In genomic region chr8:9398606-9399263, GRCm38 (mm10) we compare ENCODE assay signal across 22 mouse cellular contexts.
A peak's percentile ranks its signal among the peaks of the same experiment; 100 is the strongest.
DNase-seq lines count a peak whose midpoint lies in the region; ATAC-seq and TF ChIP-seq lines count a peak whose summit lies in the region.
"Had no signal": no experiment of that assay in that cellular context is flagged by ENCODE, and none has a peak within 500 bp of the region (broad histone marks: within the 10 kb centered on the region; RNA-seq: fewer than 3 reads in every experiment).

No protein-coding gene starts in this region.

- TF ChIP-seq CTCF in left cerebral cortex, adult 2 months (IDR thresholded peaks at IDR 0.05): no peak
- no peak for TF ChIP-seq CTCF in cortical plate, adult 2 months (IDR thresholded peaks at IDR 0.05; ENCODE audit: extremely low read depth, insufficient read depth, low read length)
- TF ChIP-seq CTCF in lung, postnatal 0 days (IDR thresholded peaks at IDR 0.05): no peak

- TF ChIP-seq POLR2A in cortical plate, adult 2 months (IDR thresholded peaks at IDR 0.05; ENCODE audit: extremely low read depth, insufficient read depth, low read length): no peak

- ATAC-seq in frontal cortex, adult (ENCODE audit: low TSS enrichment): peak; percentile 82
- ATAC-seq in lung, postnatal 0 days: no peak
- no peak for ATAC-seq in megakaryocyte-erythroid progenitor cell, adult 5-6 weeks (replicated peaks; ENCODE audit: low FRiP score, low TSS enrichment, poor library complexity, severe bottlenecking)
- ATAC-seq: activated CD4-positive, CD25-positive, alpha-beta regulatory T cell, adult 4 months; forebrain, embryonic 14.5 days; intestine, embryonic 15.5 days; Patski had no signal

- intact Hi-C loops in left cerebral cortex, adult 2 months (cut with DNase I): no loop called here
- intact Hi-C loops in left cerebral cortex, postnatal 10 days (cut with DNase I): no loop called here

- no peaks in the 10 kb centered on the region for H3K36me3 ChIP-seq in lung, postnatal 0 days (ENCODE audit: insufficient read depth, low read length)
- H3K36me3 ChIP-seq: embryonic facial prominence, embryonic 15.5 days; forebrain, embryonic 10.5 days; heart, embryonic 12.5 days; intestine, embryonic 15.5 days had no signal

- H3K27me3 ChIP-seq in lung, postnatal 0 days (replicated peaks; ENCODE audit: insufficient read depth, low read length): no peaks in the 10 kb centered on the region
- H3K27me3 ChIP-seq: CH12.LX; embryonic facial prominence, embryonic 15.5 days; heart, embryonic 12.5 days; intestine, embryonic 15.5 days had no signal

- TF ChIP-seq EP300 in lung, postnatal 0 days (IDR thresholded peaks at IDR 0.05): no peak

- 86% methylated on average over 3 of the region's 3 CpGs for WGBS in lung, postnatal 0 days

- H3K27ac ChIP-seq in left cerebral cortex, adult 2 months: peak overlapping the region; percentile 68
- peak overlapping the region; percentile 81 for H3K27ac ChIP-seq in cortical plate, adult 2 months (ENCODE audit: insufficient read depth, low read length)
- H3K27ac ChIP-seq in lung, postnatal 0 days (ENCODE audit: low read length): no peak overlapping the region
- H3K27ac ChIP-seq: embryonic facial prominence, embryonic 15.5 days; forebrain, embryonic 10.5 days; heart, adult 2 months; intestine, embryonic 15.5 days had no signal

- H3K9me3 ChIP-seq in lung, postnatal 0 days (ENCODE audit: low read length): no peaks in the 10 kb centered on the region
- H3K9me3 ChIP-seq: embryonic facial prominence, embryonic 15.5 days; forebrain, embryonic 10.5 days; heart, embryonic 12.5 days; intestine, embryonic 15.5 days had no signal

- H3K4me3 ChIP-seq in left cerebral cortex, adult 2 months: no peak overlapping the region
- H3K4me3 ChIP-seq in cortical plate, adult 2 months (ENCODE audit: insufficient read depth, low read length): no peak overlapping the region
- no peak overlapping the region for H3K4me3 ChIP-seq in lung, postnatal 0 days (ENCODE audit: low read depth, low read length)
- H3K4me3 ChIP-seq: embryonic facial prominence, embryonic 15.5 days; erythroblast, embryonic 14.5 days; forebrain, embryonic 10.5 days; heart, adult 2 months; heart, embryonic 12.5 days; intestine, embryonic 15.5 days had no signal

- H3K4me2 ChIP-seq in lung, postnatal 0 days (replicated peaks; ENCODE audit: low read depth, low read length): no peak overlapping the region
- H3K4me2 ChIP-seq: embryonic facial prominence, embryonic 15.5 days; heart, embryonic 12.5 days; intestine, embryonic 15.5 days had no signal

- H3K4me1 ChIP-seq in cortical plate, adult 2 months (ENCODE audit: control insufficient read depth, insufficient read depth, low read length): peaks cover 9% of the 10 kb centered on the region
- H3K4me1 ChIP-seq in lung, postnatal 0 days (ENCODE audit: insufficient read depth, low read depth, low read length): no peaks in the 10 kb centered on the region
- H3K4me1 ChIP-seq: embryonic facial prominence, embryonic 15.5 days; heart, embryonic 12.5 days; intestine, embryonic 15.5 days had no signal

- DNase-seq in frontal cortex, postnatal 25 days (ENCODE audit: low spot score in 2 of 2): no peak
- DNase-seq in left cerebral cortex, adult 2 months (ENCODE audit: extremely low spot score in 1 of 2, low spot score in 2 of 2): no peak
- DNase-seq in left cerebral cortex, postnatal 10 days (ENCODE audit: extremely low spot score in 1 of 2, low spot score in 2 of 2): no peak
- DNase-seq in brain, adult 2 months (ENCODE audit: low read depth, low spot score): peak; percentile 67
- no peak for DNase-seq in lung, postnatal 0 days (ENCODE audit: low spot score)
- DNase-seq: adrenal gland, postnatal 14 days; cerebellum, adult 11 months; cerebellum, adult 8-10 months; gastrocnemius, postnatal 10 days; heart, adult 2 months had no signal

- no peak overlapping the region for H3K9ac ChIP-seq in lung, postnatal 0 days (replicated peaks; ENCODE audit: low read depth)
- H3K9ac ChIP-seq: embryonic facial prominence, embryonic 15.5 days; heart, embryonic 12.5 days; intestine, embryonic 15.5 days had no signal
